Mouse (Mus musculus): ENCODE results near the gene Man2a2. TPM values are rescaled to one million over a fixed set of nuclear protein-coding genes. Genes with fewer than 3 reads are reported as not detected.

Man2a2 gene
- total RNA-seq (2012; rRNA removed): 46.3 and 48.3 TPM in 2 replicates
- total RNA-seq (2014; rRNA removed): 12.5 and 14.3 TPM in 2 replicates
- polyA plus RNA-seq (2012; ENCODE audit: insufficient read length, low read depth): 33.6 and 44.3 TPM in 2 replicates

DNA sequence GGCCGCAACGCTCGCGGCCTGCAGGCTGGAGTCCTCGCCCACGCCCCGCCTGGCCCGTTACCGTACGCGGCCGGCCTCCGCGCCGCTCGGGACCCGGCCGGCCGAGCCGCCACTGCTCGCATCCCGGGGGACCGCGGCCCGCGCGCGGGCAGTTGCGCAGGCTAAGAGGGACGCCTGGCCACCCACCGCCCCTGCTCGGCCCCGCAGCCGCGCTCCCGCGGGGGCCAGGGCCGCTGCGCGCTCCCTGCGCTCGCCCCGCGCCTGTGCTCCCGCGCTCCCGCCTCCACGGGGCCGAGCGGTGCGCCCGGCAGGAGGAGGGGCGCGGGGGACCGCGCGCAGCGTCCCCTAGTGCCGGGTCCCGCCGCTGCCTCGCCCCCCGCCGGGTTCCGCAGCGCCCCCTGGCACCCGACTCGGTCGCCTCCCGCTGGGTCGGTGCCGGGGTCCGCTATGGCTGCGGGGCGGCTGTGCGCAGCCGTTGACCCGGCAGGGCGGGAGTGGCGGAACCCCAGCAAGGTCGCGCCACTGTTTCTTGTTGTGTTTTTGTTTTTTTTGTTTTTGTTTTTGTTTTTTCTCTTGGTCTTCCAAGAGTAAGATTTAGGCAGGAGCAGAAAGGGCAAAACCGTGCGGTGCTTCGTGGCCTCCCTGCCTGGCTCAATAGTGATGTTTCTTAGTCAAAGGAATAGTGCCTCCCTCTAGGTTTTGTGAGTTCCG is at the start of gene Man2a2:
Gene Man2a2 (minus strand): TSS at position 335 of the 711 bp plus-strand sequence.
- Histone ChIP-seq H3K9me3 (replicated peaks; ENCODE audit: low read length) (no peaks in the 10 kb centered on the region), H3K36me3 (replicated peaks in 1 of 2; ENCODE audit: control insufficient read depth in 1 of 2, insufficient read depth in 1 of 2, low read length in 1 of 2) (peaks cover 24 to 25% of the 10 kb centered on the region in 2 experiments), H3K27me3 (replicated peaks) (no peaks in the 10 kb centered on the region), H3K79me2 (replicated peaks; ENCODE audit: control insufficient read depth, extremely low read depth, insufficient read depth, poor library complexity, severe bottlenecking) (peaks cover 6% of the 10 kb centered on the region), H3K4me1 (ENCODE audit: control insufficient read depth in 1 of 2, insufficient read depth in 2 of 2) (peaks cover 23 to 74% of the 10 kb centered on the region in 2 experiments), H3K9ac (ENCODE audit: insufficient read depth, low read depth) (peak within 1 kb of the TSS; percentile 95), H3K27ac (ENCODE audit: insufficient read depth, low read depth) (peak within 1 kb of the TSS; percentile 61; the same call in 1 of the 2 replicates), H3K4me3 (replicated peaks in 1 of 3; ENCODE audit: low read depth in 2 of 3, low read length in 2 of 3, poor library complexity in 1 of 3) (peak within 1 kb of the TSS; percentile 81 to 93 (median 88)), H3K4me2 (ENCODE audit: insufficient read depth, low read depth, poor library complexity, severe bottlenecking) (peak within 1 kb of the TSS; percentile 80)
- dilution Hi-C loops (cut with MboI; ENCODE audit: extremely low pct_ligation_motif_present, extremely low pct_unique_long_range_greater_than_20kb, low sequenced_read_pairs): no loop called here
- DNase-seq (ENCODE audit: extremely low read depth): no peak
- TF ChIP-seq NRF1 (IDR thresholded peaks at IDR 0.05; ENCODE audit: low read depth, low read length): peak; percentile 66
- TF ChIP-seq GABPA (IDR thresholded peaks at IDR 0.05; ENCODE audit: insufficient replicate concordance, low read depth, low read length): no peak
- TF ChIP-seq RCOR1 (conservative IDR thresholded peaks at IDR 0.05; ENCODE audit: low read depth, low read length): no peak
- TF ChIP-seq SIN3A (IDR thresholded peaks at IDR 0.05; ENCODE audit: low read length): no peak
- no peak for TF ChIP-seq TBP (conservative IDR thresholded peaks at IDR 0.05; ENCODE audit: low read depth, low read length)
- TF ChIP-seq NELFE (IDR thresholded peaks at IDR 0.05; ENCODE audit: low read depth, low read length): peak; percentile 68
- TF ChIP-seq USF1 (IDR thresholded peaks at IDR 0.05; ENCODE audit: low read depth, low read length): no peak
- TF ChIP-seq HCFC1 (IDR thresholded peaks at IDR 0.05; ENCODE audit: low read depth, low read length): no peak
- peak; percentile 75 for TF ChIP-seq TCF12 (IDR thresholded peaks at IDR 0.05; ENCODE audit: low read depth, low read length)
- TF ChIP-seq UBTF (IDR thresholded peaks at IDR 0.05; ENCODE audit: low read depth, low read length): peak; percentile 68
- TF ChIP-seq ELF1 (IDR thresholded peaks at IDR 0.05; ENCODE audit: low read depth, low read length): peak; percentile 66
- no peak for TF ChIP-seq JUND (conservative IDR thresholded peaks at IDR 0.05; ENCODE audit: low read depth, low read length)
- no peak for TF ChIP-seq ZMIZ1 (IDR thresholded peaks at IDR 0.05; ENCODE audit: low read depth, low read length)
- TF ChIP-seq PAX5 (IDR thresholded peaks at IDR 0.05; ENCODE audit: low read length): no peak
- TF ChIP-seq MAZ (IDR thresholded peaks at IDR 0.05; ENCODE audit: low read depth, low read length): no peak; the same call in 1 of the 2 replicates
- TF ChIP-seq MXI1 (IDR thresholded peaks at IDR 0.05; ENCODE audit: low read depth, low read length): 0 out of 2 replicates have a peak, but pooled peaks have one; percentile 34
- TF ChIP-seq MYC (IDR thresholded peaks at IDR 0.05; ENCODE audit: low read depth, low read length): no peak
- peak; percentile 31; the same call in 1 of the 2 replicates for TF ChIP-seq IRF4 (IDR thresholded peaks at IDR 0.05; ENCODE audit: low read depth, low read length)
- TF ChIP-seq EP300 (IDR thresholded peaks at IDR 0.05; ENCODE audit: low read length): no peak
- peak in 1 of 2 experiments; percentile 99; a peak in 2 of 4 replicates for TF ChIP-seq CTCF (conservative IDR thresholded peaks at IDR 0.05 in 1 of 2, IDR thresholded peaks at IDR 0.05 in 1 of 2; ENCODE audit: low read depth in 2 of 2, low read length in 2 of 2)
- no peak for TF ChIP-seq ETS1 (conservative IDR thresholded peaks at IDR 0.05; ENCODE audit: low read depth, low read length)
- TF ChIP-seq POLR2AphosphoS2 (IDR thresholded peaks at IDR 0.05; ENCODE audit: low read depth, low read length): no peak
- no peak for TF ChIP-seq MAX (IDR thresholded peaks at IDR 0.05; ENCODE audit: low read length)
- no peak for TF ChIP-seq JUN (IDR thresholded peaks at IDR 0.05; ENCODE audit: insufficient read depth, low read depth, low read length)
- TF ChIP-seq ZKSCAN1 (IDR thresholded peaks at IDR 0.05; ENCODE audit: borderline replicate concordance, low read depth, low read length): no peak
- peak; percentile 70; the same call in 1 of the 2 replicates for TF ChIP-seq MEF2A (IDR thresholded peaks at IDR 0.05; ENCODE audit: borderline replicate concordance, low read depth, low read length)
- TF ChIP-seq E2F4 (IDR thresholded peaks at IDR 0.05; ENCODE audit: insufficient replicate concordance, low read depth, low read length): no peak
- TF ChIP-seq CHD2 (IDR thresholded peaks at IDR 0.05; ENCODE audit: low read length): no peak
- TF ChIP-seq ZNF384 (IDR thresholded peaks at IDR 0.05; ENCODE audit: low read depth, low read length): no peak
- peak; percentile 48 for TF ChIP-seq POLR2A (IDR thresholded peaks at IDR 0.05; ENCODE audit: low read depth, low read length)
- no peak for TF ChIP-seq CHD1 (IDR thresholded peaks at IDR 0.05; ENCODE audit: low read depth, low read length)
- no peak for TF ChIP-seq USF2 (conservative IDR thresholded peaks at IDR 0.05; ENCODE audit: low read depth, low read length)
- TF ChIP-seq RAD21 (IDR thresholded peaks at IDR 0.05; ENCODE audit: low read depth, low read length): no peak; the same call in 1 of the 2 replicates
- TF ChIP-seq SMC3 (IDR thresholded peaks at IDR 0.05; ENCODE audit: low read depth, low read length): peak; percentile 57
- no peak for TF ChIP-seq BHLHE40 (IDR thresholded peaks at IDR 0.05; ENCODE audit: low read depth, low read length)
- no peak for TF ChIP-seq ZC3H11A (IDR thresholded peaks at IDR 0.05; ENCODE audit: low read depth, low read length)
- no peak for TF ChIP-seq KAT2A (IDR thresholded peaks at IDR 0.05; ENCODE audit: insufficient replicate concordance, low read length)
- no peak for TF ChIP-seq MAFK (IDR thresholded peaks at IDR 0.05; ENCODE audit: insufficient replicate concordance, low read length)
- in situ Hi-C loops (cut with MboI; ENCODE audit: low pct_ligation_motif_present, low pct_unique_long_range_greater_than_20kb, low sequenced_read_pairs): loop anchor here (10.0 kb wide), 1 partner anchor 226 kb away; no protein-coding TSS in a partner anchor
